Mouse (Mus musculus) gastrocnemius, adult 8-10 months (tissue): ENCODE results near the gene Fosl1. TPM values are rescaled to one million over a fixed set of nuclear protein-coding genes. Genes with fewer than 3 reads are reported as not detected.

Source experiments
- total RNA-seq, 4 experiments: library from RNA; stranded (reverse); gene quantifications; 2 replicates each; pipeline ENCODE4 v1.2.4; 2022

The Fosl1 gene
- total RNA-seq, 4 experiments from 2014 or later: not detected

Other genes with a start within 250 kb of the Fosl1 start
- gene Pacs1, start 174.4 kb upstream of the Fosl1 start, total RNA-seq: 1 to 10 TPM; 4.5 to 6.6 (median 5.4) TPM
- 10 to 100 TPM; 59.7 to 74.1 (median 62.9) TPM for gene Sf3b2, start 152.1 kb upstream of the Fosl1 start, total RNA-seq
- gene Gal3st3, start 149.2 kb upstream of the Fosl1 start, total RNA-seq: under 1 TPM in 1 of 4 experiments, not detected in 3; 0.17 TPM
- gene Catsper1, start 111.8 kb upstream of the Fosl1 start, total RNA-seq: not detected
- 10 to 100 TPM; 44.0 to 55.9 (median 44.9) TPM for gene Cst6, start 98.0 kb upstream of the Fosl1 start, total RNA-seq
- 10 to 100 TPM; 16.3 to 18.8 (median 17.9) TPM for gene Eif1ad, start 80.8 kb upstream of the Fosl1 start, total RNA-seq
- 100 to 1,000 TPM; 122 to 146 (median 135) TPM for gene Banf1, start 80.4 kb upstream of the Fosl1 start, total RNA-seq
- 10 to 100 TPM; 40.2 to 52.1 (median 45.3) TPM for gene Sart1, start 58.8 kb upstream of the Fosl1 start, total RNA-seq
- gene Tsga10ip, start 45.0 kb upstream of the Fosl1 start, total RNA-seq: 1 to 10 TPM in 3 of 4 experiments, under 1 TPM in 1; 0.96 to 2.4 (median 2.0) TPM
- gene Drap1, start 22.6 kb upstream of the Fosl1 start, total RNA-seq: 100 to 1,000 TPM; 727 to 752 (median 743) TPM
- 10 to 100 TPM; 33.7 to 38.3 (median 35.8) TPM for gene AI837181, start 22.4 kb upstream of the Fosl1 start, total RNA-seq
- 1 to 10 TPM; 5.5 to 8.1 (median 6.3) TPM for gene Ccdc85b, start 10.3 kb downstream of the Fosl1 start, total RNA-seq
- 10 to 100 TPM; 29.2 to 35.1 (median 32.8) TPM for gene Fibp, start 13.1 kb downstream of the Fosl1 start, total RNA-seq
- not detected for gene Ctsw, start 21.0 kb downstream of the Fosl1 start, total RNA-seq
- gene Efemp2, start 26.4 kb downstream of the Fosl1 start, total RNA-seq: 1 to 10 TPM; 3.2 to 6.1 (median 3.8) TPM
- gene Mus81, start 40.9 kb downstream of the Fosl1 start, total RNA-seq: 10 to 100 TPM; 18.5 to 22.8 (median 21.2) TPM
- 10 to 100 TPM; 44.8 to 57.2 (median 51.2) TPM for gene Cfl1, start 42.9 kb downstream of the Fosl1 start, total RNA-seq
- gene 1700020D05Rik, start 56.2 kb downstream of the Fosl1 start, total RNA-seq: under 1 TPM in 3 of 4 experiments, not detected in 1; 0.31 to 0.67 (median 0.47) TPM
- 1 to 10 TPM; 5.3 to 6.4 (median 5.9) TPM for gene Snx32, start 63.0 kb downstream of the Fosl1 start, total RNA-seq
- not detected for gene Ovol1, start 113.1 kb downstream of the Fosl1 start, total RNA-seq
- gene Ap5b1, start 120.5 kb downstream of the Fosl1 start, total RNA-seq: 1 to 10 TPM; 2.0 to 2.6 (median 2.5) TPM
- gene Rnaseh2c, start 154.3 kb downstream of the Fosl1 start, total RNA-seq: 10 to 100 TPM; 40.5 to 63.8 (median 50.9) TPM
- gene Kat5, start 162.7 kb downstream of the Fosl1 start, total RNA-seq: 10 to 100 TPM; 17.2 to 23.9 (median 21.6) TPM
- 10 to 100 TPM; 13.8 to 20.5 (median 15.0) TPM for gene Rela, start 189.9 kb downstream of the Fosl1 start, total RNA-seq
- 1 to 10 TPM; 2.1 to 6.9 (median 6.3) TPM for gene Sipa1, start 216.2 kb downstream of the Fosl1 start, total RNA-seq
- 1 to 10 TPM; 7.1 to 8.7 (median 8.1) TPM for gene Map3k11, start 241.2 kb downstream of the Fosl1 start, total RNA-seq
- gene Pcnx3, start 241.4 kb downstream of the Fosl1 start, total RNA-seq: 10 to 100 TPM; 11.8 to 15.2 (median 13.7) TPM